8 mouse cellular contexts compared by ENCODE assay signal in the genomic region with DNA sequence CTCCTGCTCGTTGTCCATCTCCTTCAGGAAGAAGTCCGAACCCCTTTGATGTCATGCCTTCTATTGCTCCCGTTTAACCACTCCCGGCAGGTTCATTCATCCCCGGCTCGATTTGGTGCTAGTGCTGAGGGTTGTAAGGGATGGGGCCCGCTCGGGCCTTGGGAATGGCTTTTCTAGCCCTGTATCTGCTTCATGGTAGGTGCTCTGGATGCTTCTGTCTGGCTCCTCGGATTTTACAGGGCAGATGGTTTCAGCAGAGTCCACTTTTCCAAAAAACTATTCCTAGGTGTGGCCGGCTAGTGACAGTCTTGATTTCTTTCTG. TPM values are rescaled to one million over a fixed set of nuclear protein-coding genes. Genes with fewer than 3 reads are reported as not detected.
A peak's percentile ranks its signal among the peaks of the same experiment; 100 is the strongest.
DNase-seq lines count a peak whose midpoint lies in the region; ATAC-seq and TF ChIP-seq lines count a peak whose summit lies in the region.

No protein-coding gene starts in this region.

- peak overlapping the region; percentile 95 for H3K4me3 ChIP-seq in layer of hippocampus, adult 2 months
- H3K4me3 ChIP-seq in embryonic facial prominence, embryonic 10.5 days: peak overlapping the region; percentile 96
- H3K4me3 ChIP-seq in intestine, embryonic 15.5 days (replicated peaks): peak overlapping the region; percentile 96
- peak overlapping the region; percentile 95 for H3K4me3 ChIP-seq in neural tube, embryonic 12.5 days

- H3K9me3 ChIP-seq in embryonic facial prominence, embryonic 10.5 days: no peaks in the 10 kb centered on the region
- H3K9me3 ChIP-seq in intestine, embryonic 15.5 days: no peaks in the 10 kb centered on the region
- H3K9me3 ChIP-seq in neural tube, embryonic 12.5 days: no peaks in the 10 kb centered on the region

- TF ChIP-seq CTCF in layer of hippocampus, adult 2 months (conservative IDR thresholded peaks at IDR 0.05): no peak

- H3K27ac ChIP-seq in layer of hippocampus, adult 2 months: peak overlapping the region; percentile 96
- peak overlapping the region; percentile 95 for H3K27ac ChIP-seq in embryonic facial prominence, embryonic 10.5 days (replicated peaks)
- peak overlapping the region; percentile 85; the same call in 1 of the 2 replicates for H3K27ac ChIP-seq in intestine, embryonic 15.5 days
- H3K27ac ChIP-seq in neural tube, embryonic 12.5 days: peak overlapping the region; percentile 47; the same call in 1 of the 2 replicates

- H3K9ac ChIP-seq in intestine, embryonic 15.5 days: peak overlapping the region; percentile 87
- peak overlapping the region; percentile 89 for H3K9ac ChIP-seq in neural tube, embryonic 12.5 days

- peak overlapping the region; percentile 76 for H3K4me2 ChIP-seq in intestine, embryonic 15.5 days (replicated peaks)
- peak overlapping the region; percentile 91 for H3K4me2 ChIP-seq in neural tube, embryonic 12.5 days (replicated peaks)

- no peak for ATAC-seq in intestine, embryonic 15.5 days
- ATAC-seq in neural tube, embryonic 12.5 days (ENCODE audit: low FRiP score, low read depth): no peak

- intact Hi-C loops in left cerebral cortex, postnatal 4 days (cut with DNase I): no loop called here

- H3K27me3 ChIP-seq in embryonic facial prominence, embryonic 10.5 days (replicated peaks; ENCODE audit: low read depth, poor library complexity, severe bottlenecking): no peaks in the 10 kb centered on the region
- no peaks in the 10 kb centered on the region for H3K27me3 ChIP-seq in intestine, embryonic 15.5 days (replicated peaks)
- H3K27me3 ChIP-seq in neural tube, embryonic 12.5 days (replicated peaks): no peaks in the 10 kb centered on the region

- 5% methylated on average over 10 of the region's 10 CpGs for WGBS in embryonic facial prominence, embryonic 10.5 days
- 3% methylated on average over 10 of the region's 10 CpGs for whole genome bisulfite sequencing in intestine, embryonic 15.5 days
- WGBS in neural tube, embryonic 12.5 days: 5% methylated on average over 10 of the region's 10 CpGs

- H3K4me1 ChIP-seq in embryonic facial prominence, embryonic 10.5 days: peaks cover 25% of the 10 kb centered on the region
- peaks cover 12% of the 10 kb centered on the region for H3K4me1 ChIP-seq in intestine, embryonic 15.5 days (replicated peaks)
- H3K4me1 ChIP-seq in neural tube, embryonic 12.5 days: peaks cover 17% of the 10 kb centered on the region

- H3K36me3 ChIP-seq in embryonic facial prominence, embryonic 10.5 days (replicated peaks): peaks cover 40% of the 10 kb centered on the region
- H3K36me3 ChIP-seq in intestine, embryonic 15.5 days: no peaks in the 10 kb centered on the region
- peaks cover 3% of the 10 kb centered on the region; the same call in 1 of the 2 replicates for H3K36me3 ChIP-seq in neural tube, embryonic 12.5 days

- no peak for DNase-seq in layer of hippocampus, adult 2 months (ENCODE audit: low spot score in 2 of 2)
- no peak for DNase-seq in layer of hippocampus, postnatal 36 days
- no peak for DNase-seq in embryonic facial prominence, embryonic 10.5 days (ENCODE audit: low spot score)
- no peak for DNase-seq in left cerebral cortex, postnatal 4 days
- no peak for DNase-seq in MN1 (ENCODE audit: low spot score)
- no peak for DNase-seq in testis, postnatal 14 days (ENCODE audit: low spot score)

RNA-seq across cellular contexts. Expression of a gene that starts 0.6 kb away (rescaled TPM):
- 100 to 1,000 TPM; 211 to 234 TPM for total RNA-seq in layer of hippocampus, adult 2 months (2021)
- total RNA-seq in layer of hippocampus, postnatal 36 days (2021): 100 to 1,000 TPM; 224 to 232 TPM
- 200 and 208 TPM in 2 replicates for polyA plus RNA-seq in embryonic facial prominence, embryonic 10.5 days (2016; fragmentation: Nextera tagmentation; extraction: Ambion mirVana)
- 198 and 201 TPM in 2 replicates for polyA plus RNA-seq in intestine, embryonic 15.5 days (2015; fragmentation: Nextera tagmentation; extraction: Ambion mirVana)
- 206 and 219 TPM in 2 replicates for polyA plus RNA-seq in neural tube, embryonic 12.5 days (2016; fragmentation: Nextera tagmentation; extraction: Ambion mirVana)
- total RNA-seq in left cerebral cortex, postnatal 4 days (2021): 100 to 1,000 TPM; 166 to 181 TPM

RNA-seq across cellular contexts. Expression of a gene that starts 4.7 kb away (rescaled TPM):
- under 1 TPM; 0.33 to 0.86 TPM for total RNA-seq in layer of hippocampus, adult 2 months (2021)
- under 1 TPM; 0.28 to 0.50 TPM for total RNA-seq in layer of hippocampus, postnatal 36 days (2021)
- 0.22 TPM in 1 of 2 replicates, not detected in the other for polyA plus RNA-seq in embryonic facial prominence, embryonic 10.5 days (2016; fragmentation: Nextera tagmentation; extraction: Ambion mirVana)
- 0.13 TPM in 1 of 2 replicates, not detected in the other for polyA plus RNA-seq in intestine, embryonic 15.5 days (2015; fragmentation: Nextera tagmentation; extraction: Ambion mirVana)
- 0.19 TPM in 1 of 2 replicates, not detected in the other for polyA plus RNA-seq in neural tube, embryonic 12.5 days (2016; fragmentation: Nextera tagmentation; extraction: Ambion mirVana)
- under 1 TPM in 1 of 2 experiments, not detected in 1; 0.28 TPM for total RNA-seq in left cerebral cortex, postnatal 4 days (2021)

RNA-seq across cellular contexts. Expression of a gene that starts 18.6 kb away (rescaled TPM):
- total RNA-seq in layer of hippocampus, adult 2 months (2021): 10 to 100 TPM; 44.3 to 44.9 TPM
- 10 to 100 TPM; 50.8 to 50.9 TPM for total RNA-seq in layer of hippocampus, postnatal 36 days (2021)
- polyA plus RNA-seq in embryonic facial prominence, embryonic 10.5 days (2016; fragmentation: Nextera tagmentation; extraction: Ambion mirVana): 41.9 and 44.8 TPM in 2 replicates
- 33.3 and 37.5 TPM in 2 replicates for polyA plus RNA-seq in intestine, embryonic 15.5 days (2015; fragmentation: Nextera tagmentation; extraction: Ambion mirVana)
- polyA plus RNA-seq in neural tube, embryonic 12.5 days (2016; fragmentation: Nextera tagmentation; extraction: Ambion mirVana): 64.8 and 65.3 TPM in 2 replicates
- total RNA-seq in left cerebral cortex, postnatal 4 days (2021): 10 to 100 TPM; 50.0 to 61.8 TPM

RNA-seq across cellular contexts. Expression of a gene that starts 33.1 kb away (rescaled TPM):
- total RNA-seq in layer of hippocampus, adult 2 months (2021): 10 to 100 TPM; 16.6 to 18.8 TPM
- 10 to 100 TPM; 15.3 to 24.8 TPM for total RNA-seq in layer of hippocampus, postnatal 36 days (2021)
- polyA plus RNA-seq in embryonic facial prominence, embryonic 10.5 days (2016; fragmentation: Nextera tagmentation; extraction: Ambion mirVana): 3.8 and 4.5 TPM in 2 replicates
- polyA plus RNA-seq in intestine, embryonic 15.5 days (2015; fragmentation: Nextera tagmentation; extraction: Ambion mirVana): 11.0 and 13.9 TPM in 2 replicates
- 3.1 and 4.1 TPM in 2 replicates for polyA plus RNA-seq in neural tube, embryonic 12.5 days (2016; fragmentation: Nextera tagmentation; extraction: Ambion mirVana)
- total RNA-seq in left cerebral cortex, postnatal 4 days (2021): 1 to 10 TPM; 7.9 to 8.1 TPM
